Mouse (Mus musculus): Measurements from ENCODE around the gene Epb42.
"Not testable (repeated sequence)": the region's sequence is repeated elsewhere in the genome, so short reads cannot be mapped to it uniquely, and the experiment has no call there.

Epb42 gene

GRCm38 (mm10) chr2:121036733-121037341 is at the start of gene Epb42:
Gene Epb42, minus strand, starts transcription at chr2:121037072.
- no peak for DNase-seq (ENCODE audit: low read depth, low spot score)

GRCm38 (mm10) chr2:121085480-121086185 is 48.8 kb upstream of the Epb42 start, which contains the start of gene Tgm5:
Gene Tgm5, minus strand, starts transcription at chr2:121085841.
- no peak for DNase-seq (ENCODE audit: low read depth, low spot score)

DNA sequence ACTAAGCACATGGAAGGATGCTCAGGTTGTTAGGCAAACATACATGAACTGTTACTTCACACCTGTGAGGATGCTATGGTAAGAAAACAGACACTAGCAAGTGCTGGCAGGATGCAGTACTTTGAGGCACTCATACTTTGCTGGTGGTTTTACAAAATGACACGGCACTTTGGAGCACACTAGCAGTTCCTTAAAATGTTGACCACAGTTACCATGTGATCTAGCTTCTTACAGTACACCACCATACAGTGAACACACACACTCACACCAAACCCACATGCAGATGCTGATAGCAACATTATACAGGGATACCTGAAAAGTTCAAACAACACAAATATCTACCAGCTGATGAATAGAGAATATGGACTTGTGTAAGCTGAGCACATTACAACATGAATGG is 45.8 kb upstream of the Epb42 start:
- DNase-seq (ENCODE audit: low read depth, low spot score) = no peak

GRCm38 (mm10) chr2:121074747-121075146 is 37.9 kb upstream of the Epb42 start:
- no peak for DNase-seq (ENCODE audit: low read depth, low spot score)

DNA sequence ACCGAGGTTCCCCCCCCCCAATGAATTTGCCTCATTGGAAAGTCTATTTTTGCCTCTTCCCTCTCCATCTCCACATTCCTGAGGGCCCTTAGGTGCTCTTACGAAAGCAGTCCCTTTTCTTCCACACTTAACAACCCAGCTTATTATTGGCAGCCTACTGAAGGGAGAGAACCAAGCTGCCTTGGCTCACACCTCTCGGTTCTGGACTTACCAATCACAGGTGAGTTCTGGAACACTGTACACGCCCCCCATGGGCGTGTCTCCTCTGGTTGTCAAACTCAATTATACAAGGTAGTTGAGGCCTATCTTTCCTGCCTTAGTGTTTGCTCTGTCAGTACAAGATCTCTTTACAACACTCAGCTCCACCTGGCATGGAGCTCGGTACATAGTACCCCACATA is 35.0 kb upstream of the Epb42 start:
- no peak for DNase-seq (ENCODE audit: low read depth, low spot score)

DNA sequence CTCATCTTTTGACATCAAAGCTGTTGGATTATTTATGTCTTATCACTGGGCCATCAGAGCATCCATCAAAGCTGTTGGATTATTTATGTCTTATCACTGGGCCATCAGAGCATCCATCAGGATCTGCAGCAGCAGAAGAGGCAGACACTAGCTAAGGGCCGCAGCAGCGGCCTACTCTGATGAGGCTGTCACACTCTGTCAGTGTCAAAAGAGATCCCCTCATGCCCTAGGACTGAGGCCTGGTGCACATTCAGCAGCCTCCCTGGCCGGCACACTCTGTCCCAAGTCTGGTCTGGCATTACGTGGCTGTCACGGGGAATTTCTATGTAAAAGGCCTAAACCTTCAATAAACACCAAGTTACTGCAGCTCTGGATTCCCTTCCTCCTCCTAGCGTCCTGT is 32.6 kb upstream of the Epb42 start:
- no peak for DNase-seq (ENCODE audit: low read depth, low spot score)

GRCm38 (mm10) chr2:121067116-121067515 is 30.2 kb upstream of the Epb42 start:
- DNase-seq (ENCODE audit: low read depth, low spot score) = no peak

DNA sequence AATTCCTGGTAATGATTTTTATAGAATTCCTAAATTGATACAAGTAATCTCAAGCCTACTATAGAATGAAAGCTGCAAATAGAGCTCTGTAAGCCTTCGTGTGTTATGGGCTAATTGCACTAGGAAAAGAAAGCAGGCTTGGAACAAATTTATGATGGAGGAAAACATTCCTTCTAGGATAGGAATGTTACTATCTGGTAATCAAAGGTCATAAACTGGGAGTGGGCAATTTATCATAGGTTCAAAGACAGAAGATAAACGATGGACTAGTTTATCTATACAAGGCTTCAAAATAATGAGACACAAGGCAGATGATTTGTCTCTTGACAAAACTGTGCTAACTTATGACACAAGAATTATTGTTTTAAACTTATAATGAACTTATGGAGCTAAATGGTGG is 24.4 kb upstream of the Epb42 start:
- DNase-seq (ENCODE audit: low read depth, low spot score) = no peak

DNA sequence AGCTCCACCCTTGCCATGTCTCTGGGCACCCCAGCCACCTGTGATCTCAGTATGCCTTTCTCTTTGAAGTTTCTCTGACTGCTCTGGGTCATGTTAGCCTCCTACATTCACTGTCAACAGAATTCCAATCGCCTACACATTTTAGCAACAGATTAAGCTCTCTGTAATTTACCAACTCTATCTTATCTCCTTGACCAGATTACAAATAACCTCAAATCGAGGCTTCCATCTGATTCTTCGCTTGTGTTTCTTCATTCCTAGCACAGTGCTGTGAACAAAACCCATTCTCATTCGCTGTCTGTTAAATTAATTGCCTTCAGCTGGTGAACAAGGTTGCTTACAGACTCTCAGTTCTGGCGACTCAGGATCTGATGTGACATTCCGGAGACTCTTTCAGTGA is 21.1 kb upstream of the Epb42 start:
- DNase-seq (ENCODE audit: low read depth, low spot score) = no peak

GRCm38 (mm10) chr2:121055915-121056314 is 19.0 kb upstream of the Epb42 start:
- no peak for DNase-seq (ENCODE audit: low read depth, low spot score)

DNA sequence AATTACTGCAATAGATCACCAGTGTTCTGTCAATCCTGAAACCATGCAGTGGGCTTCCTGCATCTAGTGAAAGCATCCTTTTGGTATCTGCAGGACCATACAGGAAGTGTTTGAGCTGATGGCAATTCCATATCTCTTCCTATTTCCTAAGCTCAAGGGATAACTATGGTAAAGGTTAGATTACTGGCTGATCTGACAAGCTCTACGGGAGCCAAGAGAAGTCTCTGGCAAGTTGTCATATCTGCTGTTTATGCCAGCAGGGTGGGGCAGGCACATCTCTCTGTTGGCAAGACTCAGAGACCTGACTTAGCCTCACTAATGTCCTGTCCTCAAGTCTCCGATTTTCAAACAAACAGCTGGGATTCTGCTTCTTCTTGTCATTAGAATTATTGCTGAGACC is 17.2 kb upstream of the Epb42 start:
- no peak for DNase-seq (ENCODE audit: low read depth, low spot score)

GRCm38 (mm10) chr2:121052176-121052575 is 15.3 kb upstream of the Epb42 start:
- DNase-seq (ENCODE audit: low read depth, low spot score) = no peak

DNA sequence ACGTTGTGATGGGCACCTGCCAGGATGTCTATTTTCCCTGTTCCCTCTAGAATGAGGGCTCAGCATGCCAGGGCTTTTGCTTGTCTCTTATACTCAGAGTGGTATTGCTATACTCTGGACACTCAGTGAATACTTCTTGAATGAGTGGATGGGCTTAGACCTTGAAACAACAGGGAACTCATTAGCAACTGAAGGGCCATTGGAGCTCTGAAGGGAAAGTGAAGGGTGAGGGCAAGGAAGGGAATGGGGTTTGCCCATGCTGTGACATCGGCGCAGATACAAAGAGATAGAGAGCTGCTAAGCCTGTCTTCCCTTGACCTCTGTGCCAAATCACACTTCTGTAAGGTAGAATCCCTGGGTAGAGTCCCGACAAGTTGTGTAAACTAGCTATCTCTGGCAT is 8.8 kb upstream of the Epb42 start:
- DNase-seq (ENCODE audit: low read depth, low spot score) = peak; percentile 55

- DNase-seq (ENCODE audit: low read depth, low spot score) = peak; percentile 35
Measured at GRCm38 (mm10) chr2:121041098-121041497, 4.2 kb upstream of the Epb42 start.

- DNase-seq (ENCODE audit: low read depth, low spot score) = no peak
Measured at GRCm38 (mm10) chr2:121039382-121039781, 2.5 kb upstream of the Epb42 start.

DNA sequence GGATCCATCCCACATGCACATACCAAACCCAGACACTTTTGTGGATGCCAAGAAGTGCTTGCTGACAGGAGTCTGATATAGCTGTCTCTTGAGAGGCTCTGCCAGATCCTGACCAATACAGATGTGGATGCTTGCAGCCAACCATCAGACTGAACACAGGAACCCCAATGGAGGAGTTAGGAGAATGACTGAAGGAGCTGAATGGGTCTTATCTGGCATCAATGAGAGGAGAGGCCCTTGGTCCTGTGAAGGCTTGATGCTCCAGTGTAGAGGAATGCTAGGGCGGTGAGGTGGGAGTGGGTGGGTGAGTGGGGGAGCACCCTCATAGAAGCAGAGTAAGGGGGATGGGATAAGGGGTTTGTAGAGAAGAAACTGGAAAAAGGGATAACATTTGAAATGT is 2.0 kb upstream of the Epb42 start:
- not testable (repeated sequence) for DNase-seq (ENCODE audit: low read depth, low spot score)

DNA sequence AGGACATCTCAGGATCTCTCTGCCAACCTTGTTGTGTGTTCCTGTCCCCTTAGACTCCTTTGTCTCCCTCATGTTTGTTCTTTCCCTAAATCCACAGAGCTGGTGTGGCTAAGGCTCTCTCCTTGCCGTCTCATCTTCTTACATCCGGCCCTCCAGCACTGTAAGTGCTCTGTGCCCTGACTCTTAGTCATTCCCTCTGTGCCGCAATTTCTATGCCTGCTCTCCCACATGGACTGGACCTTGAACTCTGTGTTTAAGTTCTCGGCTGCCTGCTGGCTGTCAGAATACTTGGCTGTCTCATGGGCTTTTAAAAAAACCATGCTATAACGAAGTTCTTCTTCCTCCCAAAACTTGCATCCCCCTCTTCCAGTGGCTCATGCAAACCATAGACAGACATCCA is 14.0 kb downstream of the Epb42 start:
- no peak for DNase-seq (ENCODE audit: low read depth, low spot score)

DNA sequence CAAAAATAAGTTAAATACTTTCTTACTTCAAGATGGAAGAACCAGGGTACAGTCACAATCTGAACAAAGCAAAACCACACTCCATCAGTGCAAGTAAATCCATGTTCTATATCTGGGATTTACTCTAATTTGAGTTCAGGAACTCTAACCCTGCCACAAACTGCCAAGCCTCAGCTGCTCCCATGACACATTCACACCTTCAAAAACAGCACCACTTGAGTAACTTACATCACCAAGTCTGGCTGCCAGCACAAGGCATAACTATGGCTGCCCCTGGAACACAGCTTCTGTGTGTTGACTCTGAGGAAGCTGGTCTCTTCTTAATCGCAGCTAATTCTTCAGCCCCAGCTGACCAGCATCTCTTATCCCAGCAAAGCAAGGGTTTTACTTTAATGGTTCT is 19.7 kb downstream of the Epb42 start:
- DNase-seq (ENCODE audit: low read depth, low spot score) = no peak

DNA sequence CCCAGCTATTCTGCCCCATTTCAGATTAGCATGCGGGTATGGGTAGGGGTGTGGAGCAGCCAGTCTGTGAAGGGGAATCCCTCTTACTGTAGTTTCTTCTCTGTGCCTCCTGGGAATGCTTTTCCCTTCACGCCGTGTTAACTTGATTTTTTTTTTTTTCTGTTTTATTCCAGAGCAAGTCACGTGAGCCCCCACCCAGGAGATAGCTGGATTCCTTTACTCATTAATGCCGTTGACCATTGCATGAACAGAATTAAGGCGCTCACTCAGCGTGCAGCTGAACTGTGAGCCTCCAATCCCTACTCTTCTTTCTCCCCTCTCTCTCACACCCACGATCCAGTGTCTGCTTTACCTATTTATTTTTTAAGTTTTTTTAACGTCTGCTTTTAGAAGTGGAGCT is 20.6 kb downstream of the Epb42 start:
- no peak for DNase-seq (ENCODE audit: low read depth, low spot score)

DNA sequence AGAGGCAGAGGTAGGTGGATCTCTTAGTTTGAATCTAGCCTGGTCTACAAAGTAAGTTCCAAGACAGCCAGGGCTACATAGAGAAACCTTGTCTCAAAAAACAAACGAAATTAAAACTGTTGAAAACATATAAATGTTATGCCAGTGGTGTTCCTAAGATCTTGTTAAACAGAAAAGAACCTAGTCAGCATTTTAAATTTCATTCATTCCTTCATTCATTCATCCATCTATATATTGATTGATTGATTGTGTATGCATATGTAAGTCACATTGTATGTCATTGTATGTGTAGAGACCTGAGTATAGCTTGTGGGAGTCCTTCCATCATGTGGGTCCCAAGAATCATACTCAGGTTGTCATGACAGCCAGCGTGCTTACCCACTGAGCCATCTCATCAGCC is 21.4 kb downstream of the Epb42 start:
- DNase-seq (ENCODE audit: low read depth, low spot score) = no peak

- no peak for DNase-seq (ENCODE audit: low read depth, low spot score)
Measured at GRCm38 (mm10) chr2:121012676-121013075, 24.2 kb downstream of the Epb42 start.

GRCm38 (mm10) chr2:121009071-121009677 is 27.7 kb downstream of the Epb42 start:
- DNase-seq (ENCODE audit: low read depth, low spot score) = no peak

GRCm38 (mm10) chr2:121008664-121009007 is 28.2 kb downstream of the Epb42 start:
- DNase-seq (ENCODE audit: low read depth, low spot score) = no peak

All from ES-CJ7 (cell line).